ENCODE assay signal across 8 mouse cellular contexts in genomic region chr17:56219805-56220204, GRCm38 (mm10). TPM values are rescaled to one million over a fixed set of nuclear protein-coding genes. Genes with fewer than 3 reads are reported as not detected.
DNase-seq lines count a peak whose midpoint lies in the region; ATAC-seq lines count a peak whose summit lies in the region.

No protein-coding gene starts in this region.

- H3K27me3 ChIP-seq in hindbrain, embryonic 14.5 days (ENCODE audit: control insufficient read depth, insufficient read depth, low read length) = no peaks in the 10 kb centered on the region
- no peaks in the 10 kb centered on the region for H3K27me3 ChIP-seq in hindbrain, embryonic 11.5 days (ENCODE audit: control insufficient read depth, insufficient read depth, low read length)
- no peaks in the 10 kb centered on the region for H3K27me3 ChIP-seq in embryonic facial prominence, embryonic 13.5 days

- no peak for DNase-seq in hindbrain, embryonic 14.5 days (ENCODE audit: low spot score)
- DNase-seq in hindbrain, embryonic 11.5 days (ENCODE audit: low spot score) = no peak
- DNase-seq in kidney, adult 11 months = peak; percentile 62
- peak; percentile 59 for DNase-seq in lung, postnatal 14 days
- no peak for DNase-seq in cerebellum, adult 8-10 months
- DNase-seq in thymus, postnatal 36 days = no peak
- DNase-seq in layer of hippocampus, adult 18-20 months (ENCODE audit: low spot score in 2 of 2) = no peak

- peak overlapping the region; percentile 85; the same call in 1 of the 2 replicates for H3K4me3 ChIP-seq in hindbrain, embryonic 14.5 days (replicated peaks; ENCODE audit: low read length)
- no peak overlapping the region for H3K4me3 ChIP-seq in hindbrain, embryonic 11.5 days (ENCODE audit: low read depth, low read length)
- H3K4me3 ChIP-seq in embryonic facial prominence, embryonic 13.5 days = no peak overlapping the region

- no peak overlapping the region for H3K4me2 ChIP-seq in hindbrain, embryonic 14.5 days (replicated peaks)
- H3K4me2 ChIP-seq in hindbrain, embryonic 11.5 days (replicated peaks; ENCODE audit: low read depth, low read length) = no peak overlapping the region
- peak overlapping the region; percentile 87; the same call in 1 of the 2 replicates for H3K4me2 ChIP-seq in embryonic facial prominence, embryonic 13.5 days

- peaks cover 18% of the 10 kb centered on the region for H3K4me1 ChIP-seq in hindbrain, embryonic 14.5 days (replicated peaks; ENCODE audit: control insufficient read depth, insufficient read depth, low read length)
- peaks cover 8% of the 10 kb centered on the region for H3K4me1 ChIP-seq in hindbrain, embryonic 11.5 days (replicated peaks; ENCODE audit: control insufficient read depth, insufficient read depth, low read length)
- H3K4me1 ChIP-seq in embryonic facial prominence, embryonic 13.5 days = peaks cover 27% of the 10 kb centered on the region

- ATAC-seq in hindbrain, embryonic 14.5 days (ENCODE audit: low FRiP score) = no peak
- ATAC-seq in hindbrain, embryonic 11.5 days (ENCODE audit: low FRiP score) = no peak
- no peak for ATAC-seq in embryonic facial prominence, embryonic 13.5 days (ENCODE audit: insufficient number of reproducible peaks, insufficient read depth, low FRiP score, low TSS enrichment, low read depth)

- no peak overlapping the region for H3K27ac ChIP-seq in hindbrain, embryonic 14.5 days
- H3K27ac ChIP-seq in hindbrain, embryonic 11.5 days (ENCODE audit: low read depth, low read length) = no peak overlapping the region
- H3K27ac ChIP-seq in embryonic facial prominence, embryonic 13.5 days = no peak overlapping the region

- H3K9me3 ChIP-seq in hindbrain, embryonic 14.5 days (ENCODE audit: control insufficient read depth, low read length) = no peaks in the 10 kb centered on the region
- no peaks in the 10 kb centered on the region for H3K9me3 ChIP-seq in hindbrain, embryonic 11.5 days (ENCODE audit: control insufficient read depth, low read length)
- H3K9me3 ChIP-seq in embryonic facial prominence, embryonic 13.5 days = no peaks in the 10 kb centered on the region

- WGBS in hindbrain, embryonic 14.5 days = 75% methylated on average over 3 of the region's 3 CpGs
- WGBS in hindbrain, embryonic 11.5 days = 53% methylated on average over 3 of the region's 3 CpGs
- WGBS in embryonic facial prominence, embryonic 13.5 days = 58% methylated on average over 3 of the region's 3 CpGs

- no peaks in the 10 kb centered on the region; the same call in 1 of the 2 replicates for H3K36me3 ChIP-seq in hindbrain, embryonic 14.5 days (replicated peaks; ENCODE audit: control insufficient read depth, insufficient read depth)
- no peaks in the 10 kb centered on the region for H3K36me3 ChIP-seq in hindbrain, embryonic 11.5 days (ENCODE audit: control insufficient read depth, insufficient read depth, low read length)
- H3K36me3 ChIP-seq in embryonic facial prominence, embryonic 13.5 days = no peaks in the 10 kb centered on the region

- no peak overlapping the region for H3K9ac ChIP-seq in hindbrain, embryonic 14.5 days
- H3K9ac ChIP-seq in hindbrain, embryonic 11.5 days (ENCODE audit: low read depth, low read length) = no peak overlapping the region
- no peak overlapping the region for H3K9ac ChIP-seq in embryonic facial prominence, embryonic 13.5 days

RNA-seq across cellular contexts. Expression of gene Dpp9, which starts 1.1 kb away (rescaled TPM):
- 23.4 and 26.2 TPM in 2 replicates for polyA plus RNA-seq in hindbrain, embryonic 14.5 days (2014; fragmentation: Nextera tagmentation; extraction: Ambion mirVana)
- polyA plus RNA-seq in hindbrain, embryonic 11.5 days (2014; fragmentation: Nextera tagmentation; extraction: Ambion mirVana) = 26.2 and 27.6 TPM in 2 replicates
- 34.9 and 37.5 TPM in 2 replicates for polyA plus RNA-seq in embryonic facial prominence, embryonic 13.5 days (2015; fragmentation: Nextera tagmentation; extraction: Ambion mirVana)
- total RNA-seq in layer of hippocampus, adult 18-20 months (2021) = 10 to 100 TPM; 61.7 to 63.8 TPM

RNA-seq across cellular contexts. Expression of gene Mydgf, which starts 36.1 kb away (rescaled TPM):
- 67.8 and 70.8 TPM in 2 replicates for polyA plus RNA-seq in hindbrain, embryonic 14.5 days (2014; fragmentation: Nextera tagmentation; extraction: Ambion mirVana)
- polyA plus RNA-seq in hindbrain, embryonic 11.5 days (2014; fragmentation: Nextera tagmentation; extraction: Ambion mirVana) = 62.1 and 62.9 TPM in 2 replicates
- 86.3 and 91.0 TPM in 2 replicates for polyA plus RNA-seq in embryonic facial prominence, embryonic 13.5 days (2015; fragmentation: Nextera tagmentation; extraction: Ambion mirVana)
- total RNA-seq in layer of hippocampus, adult 18-20 months (2021) = 10 to 100 TPM; 41.7 to 44.3 TPM

RNA-seq across cellular contexts. Expression of gene Fem1a, which starts 36.8 kb away (rescaled TPM):
- polyA plus RNA-seq in hindbrain, embryonic 14.5 days (2014; fragmentation: Nextera tagmentation; extraction: Ambion mirVana) = 21.0 and 21.8 TPM in 2 replicates
- polyA plus RNA-seq in hindbrain, embryonic 11.5 days (2014; fragmentation: Nextera tagmentation; extraction: Ambion mirVana) = 12.8 and 14.4 TPM in 2 replicates
- 13.5 and 14.1 TPM in 2 replicates for polyA plus RNA-seq in embryonic facial prominence, embryonic 13.5 days (2015; fragmentation: Nextera tagmentation; extraction: Ambion mirVana)
- total RNA-seq in layer of hippocampus, adult 18-20 months (2021) = 10 to 100 TPM; 35.3 TPM

RNA-seq across cellular contexts. Expression of gene Ticam1, which starts 56.8 kb away (rescaled TPM):
- polyA plus RNA-seq in hindbrain, embryonic 14.5 days (2014; fragmentation: Nextera tagmentation; extraction: Ambion mirVana) = 1.4 and 1.5 TPM in 2 replicates
- polyA plus RNA-seq in hindbrain, embryonic 11.5 days (2014; fragmentation: Nextera tagmentation; extraction: Ambion mirVana) = 2.1 and 2.7 TPM in 2 replicates
- 4.1 and 4.3 TPM in 2 replicates for polyA plus RNA-seq in embryonic facial prominence, embryonic 13.5 days (2015; fragmentation: Nextera tagmentation; extraction: Ambion mirVana)
- 1 to 10 TPM; 7.9 to 8.2 TPM for total RNA-seq in layer of hippocampus, adult 18-20 months (2021)

RNA-seq across cellular contexts. Expression of gene Tnfaip8l1, which starts 57.5 kb away (rescaled TPM):
- polyA plus RNA-seq in hindbrain, embryonic 14.5 days (2014; fragmentation: Nextera tagmentation; extraction: Ambion mirVana) = 8.4 and 9.9 TPM in 2 replicates
- polyA plus RNA-seq in hindbrain, embryonic 11.5 days (2014; fragmentation: Nextera tagmentation; extraction: Ambion mirVana) = 8.5 and 9.9 TPM in 2 replicates
- polyA plus RNA-seq in embryonic facial prominence, embryonic 13.5 days (2015; fragmentation: Nextera tagmentation; extraction: Ambion mirVana) = 13.8 and 13.9 TPM in 2 replicates
- total RNA-seq in layer of hippocampus, adult 18-20 months (2021) = 1 to 10 TPM; 4.6 to 6.1 TPM

Comparison
In these comparisons a context has a peak if more than half of its experiments do, and no peak if none do; other contexts are left out.
1. DNase-seq: peak in kidney, adult 11 months (single experiment) and lung, postnatal 14 days (single experiment); none in hindbrain, embryonic 14.5 days (single experiment), hindbrain, embryonic 11.5 days (single experiment), cerebellum, adult 8-10 months (single experiment), thymus, postnatal 36 days (0 of 2) and layer of hippocampus, adult 18-20 months (0 of 2).